Mouse (Mus musculus): ENCODE data around the gene Myo5c. TPM values are rescaled to one million over a fixed set of nuclear protein-coding genes. Genes with fewer than 3 reads are reported as not detected.
"Not testable (repeated sequence)": the region's sequence is repeated elsewhere in the genome, so short reads cannot be mapped to it uniquely, and the experiment has no call there.

Gene Myo5c
- total RNA-seq, 2 experiments from 2014 or later, result 0.29 to 0.80 TPM

DNA sequence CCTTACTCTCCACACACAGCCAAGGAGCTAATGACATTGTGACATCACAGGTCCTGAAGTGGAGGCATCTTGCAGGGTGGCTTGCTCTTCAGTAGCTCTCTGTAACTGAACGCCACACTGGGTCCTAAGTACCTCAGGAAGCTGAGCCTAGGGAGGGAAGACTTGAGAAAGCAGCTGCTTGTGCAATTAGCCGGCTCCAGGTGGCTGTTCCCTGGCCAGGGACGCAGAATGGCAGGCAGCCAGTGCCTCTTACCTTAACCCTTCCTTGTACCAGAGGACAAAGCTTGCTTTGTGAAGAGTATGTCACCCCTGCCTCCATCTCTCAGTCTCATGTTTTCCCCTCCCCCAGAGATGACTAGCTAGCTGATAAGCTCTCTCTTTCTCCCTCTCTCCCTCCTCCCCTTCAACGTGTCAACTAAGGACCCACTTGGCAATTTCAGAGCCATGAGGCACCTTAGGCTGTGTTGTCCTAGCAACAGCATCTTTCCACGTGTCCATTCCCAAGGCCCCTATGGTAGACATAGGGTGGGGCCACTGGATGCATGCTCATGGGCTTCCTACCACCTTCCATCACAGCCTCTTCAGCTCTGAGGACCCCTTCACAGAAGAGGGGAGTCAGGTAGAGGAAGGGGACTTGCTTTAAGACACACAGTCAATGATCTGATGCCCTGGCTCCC, 12.0 kb downstream of the Myo5c start:
- no peak for DNase-seq (ENCODE audit: low spot score in 2 of 2)

DNA sequence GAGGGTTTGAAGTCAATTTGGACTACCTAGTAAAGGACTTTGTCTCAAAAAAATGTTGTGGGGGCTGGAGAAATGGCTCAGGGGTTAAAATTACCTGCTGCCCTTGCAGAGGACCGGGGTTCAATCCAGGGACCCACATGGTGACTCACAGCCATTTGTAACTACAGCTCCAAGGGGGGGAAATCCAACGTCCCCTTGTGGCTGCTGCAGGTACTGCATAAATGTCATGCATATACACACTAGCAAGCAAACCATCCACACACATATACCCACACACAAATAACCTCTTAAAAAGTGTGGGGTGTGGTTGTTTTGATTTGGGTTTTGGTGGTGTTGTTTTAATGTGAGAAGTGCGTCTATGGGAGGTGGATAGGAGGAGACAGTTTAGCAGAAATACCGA, 12.7 kb downstream of the Myo5c start:
- DNase-seq (ENCODE audit: low spot score in 2 of 2), result no peak

DNA sequence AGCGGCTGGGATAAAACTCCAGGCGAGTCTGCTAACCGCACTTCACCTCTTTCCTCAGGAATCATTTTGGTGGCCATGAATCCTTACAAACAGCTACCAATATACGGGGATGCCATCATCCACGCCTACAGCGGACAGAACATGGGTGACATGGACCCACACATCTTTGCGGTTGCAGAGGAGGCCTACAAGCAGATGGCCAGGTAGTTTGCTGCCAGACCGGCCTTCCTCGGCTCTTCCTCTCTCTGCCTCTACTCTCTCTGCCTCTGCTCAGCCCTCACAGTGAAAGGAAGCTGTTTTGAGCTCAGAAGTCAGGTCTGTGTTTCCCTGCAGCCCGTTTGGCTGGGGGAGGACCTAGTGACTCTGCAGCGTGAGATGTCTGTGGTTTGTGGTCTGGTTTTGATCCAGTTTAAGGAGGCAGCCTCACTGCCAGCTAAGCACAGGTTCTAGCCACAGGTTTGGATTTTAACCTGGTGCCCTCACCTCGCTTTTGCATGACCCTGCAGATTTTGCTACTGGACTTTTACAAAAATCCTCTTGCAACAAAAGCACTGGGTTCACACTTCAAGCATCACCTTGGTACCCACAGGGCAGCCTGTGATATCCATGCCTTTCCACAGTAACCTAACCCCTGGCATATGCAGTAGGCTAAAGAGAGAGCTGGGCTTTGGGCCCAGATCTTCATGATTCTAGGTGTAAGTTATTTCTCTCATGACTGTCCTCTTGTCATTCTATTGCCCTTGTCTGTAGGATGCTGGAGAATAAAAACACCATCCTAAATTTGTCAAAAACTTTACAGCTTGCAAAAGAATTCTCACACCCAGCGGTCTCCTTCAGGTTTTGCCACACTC, 14.5 kb downstream of the Myo5c start:
- DNase-seq (ENCODE audit: low spot score in 2 of 2), result no peak

DNA sequence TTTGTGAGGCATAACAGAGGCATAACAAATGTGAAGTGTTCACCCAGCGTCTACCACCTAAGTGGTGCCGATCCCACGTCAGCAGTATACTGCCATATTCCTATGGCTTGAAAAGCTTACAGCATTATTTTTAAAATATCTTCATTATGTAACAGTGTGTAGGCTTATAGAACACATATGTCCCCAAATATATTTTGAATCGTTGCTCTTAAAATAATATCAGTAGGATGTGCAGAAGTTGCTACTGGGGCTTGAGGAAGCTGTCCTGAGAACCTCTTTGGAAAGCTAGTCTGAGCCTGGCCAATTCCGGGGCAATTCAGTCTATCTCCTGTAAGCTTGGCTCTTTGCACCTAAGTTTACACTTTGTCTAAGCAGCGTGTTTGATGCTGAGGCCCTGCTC, 16.1 kb downstream of the Myo5c start:
- no peak for DNase-seq (ENCODE audit: low spot score in 2 of 2)

DNA sequence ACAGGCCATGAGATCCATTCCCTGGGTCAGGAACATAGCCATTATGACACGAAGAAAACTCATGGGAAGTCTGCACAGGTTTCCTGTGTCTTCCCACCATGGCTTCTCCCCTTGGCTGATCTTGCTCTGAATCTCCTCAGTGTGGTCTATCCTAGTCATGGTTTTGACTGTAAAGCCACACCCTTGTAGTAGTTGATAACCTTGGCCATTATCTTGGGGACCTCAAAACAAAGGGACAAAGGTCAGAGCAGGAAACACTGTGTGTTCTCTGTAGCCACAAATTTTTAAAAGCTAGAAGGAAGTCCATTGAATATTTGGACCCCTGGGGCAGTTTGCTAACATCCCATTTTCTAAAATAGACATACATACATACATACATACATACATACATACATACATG, 16.5 kb downstream of the Myo5c start:
- no peak for DNase-seq (ENCODE audit: low spot score in 2 of 2)

DNA sequence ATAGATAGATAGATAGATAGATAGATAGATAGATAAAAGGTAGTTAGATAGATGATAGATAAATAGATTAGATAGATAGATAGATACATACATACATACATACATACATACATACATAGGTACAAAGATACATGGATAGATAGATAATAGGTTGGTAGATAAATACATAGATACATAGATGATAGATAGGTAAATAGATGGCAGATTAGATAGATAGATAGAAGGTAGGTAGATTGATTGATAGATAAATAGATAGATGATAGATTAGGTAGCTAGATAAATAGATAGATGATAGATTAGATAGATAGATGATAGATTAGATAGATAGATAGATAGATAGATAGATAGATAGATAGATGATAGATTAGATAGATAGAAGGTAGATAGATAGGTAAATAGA, 17.1 kb downstream of the Myo5c start:
- no peak for DNase-seq (ENCODE audit: low spot score in 2 of 2)

DNA sequence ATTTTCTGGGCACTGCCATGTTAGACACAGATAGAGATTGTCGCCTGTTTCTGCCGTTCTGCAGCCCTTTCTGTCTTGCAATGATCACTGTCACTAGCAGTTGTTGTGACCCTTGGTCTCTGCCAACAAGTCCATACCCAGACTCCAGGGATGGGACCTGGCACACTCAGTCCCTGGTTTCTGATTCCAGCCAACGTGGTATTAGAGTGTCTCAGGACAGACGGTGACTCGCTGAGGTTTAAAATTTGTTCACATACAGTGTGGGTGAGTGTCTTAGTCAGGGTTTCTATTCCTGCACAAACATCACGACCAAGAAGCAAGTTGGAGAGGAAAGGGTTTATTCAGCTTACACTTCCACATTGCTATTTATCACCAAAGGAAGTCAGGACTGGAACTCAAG, 21.3 kb downstream of the Myo5c start:
- DNase-seq (ENCODE audit: low spot score in 2 of 2), result not testable (repeated sequence)

DNA sequence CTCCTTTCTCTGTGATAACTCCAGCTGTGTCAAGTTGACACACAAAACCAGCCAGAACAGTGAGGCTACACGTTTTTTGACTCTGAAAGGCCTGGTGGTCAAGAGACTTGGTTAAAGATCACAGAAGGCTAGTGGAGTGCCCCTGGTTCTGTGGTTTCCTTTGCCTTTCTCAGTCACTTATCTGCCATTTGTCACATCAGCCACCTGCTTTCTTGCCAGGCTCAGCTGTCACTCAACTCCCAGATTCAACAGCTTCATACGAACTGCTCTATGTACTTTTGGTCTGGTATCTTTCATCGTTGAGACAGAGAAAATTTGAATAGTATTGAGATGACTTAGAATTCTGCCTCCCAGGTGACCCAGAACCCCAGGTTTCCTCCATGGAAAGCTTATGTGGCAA, 21.9 kb downstream of the Myo5c start:
- no peak for DNase-seq (ENCODE audit: low spot score in 2 of 2)

DNA sequence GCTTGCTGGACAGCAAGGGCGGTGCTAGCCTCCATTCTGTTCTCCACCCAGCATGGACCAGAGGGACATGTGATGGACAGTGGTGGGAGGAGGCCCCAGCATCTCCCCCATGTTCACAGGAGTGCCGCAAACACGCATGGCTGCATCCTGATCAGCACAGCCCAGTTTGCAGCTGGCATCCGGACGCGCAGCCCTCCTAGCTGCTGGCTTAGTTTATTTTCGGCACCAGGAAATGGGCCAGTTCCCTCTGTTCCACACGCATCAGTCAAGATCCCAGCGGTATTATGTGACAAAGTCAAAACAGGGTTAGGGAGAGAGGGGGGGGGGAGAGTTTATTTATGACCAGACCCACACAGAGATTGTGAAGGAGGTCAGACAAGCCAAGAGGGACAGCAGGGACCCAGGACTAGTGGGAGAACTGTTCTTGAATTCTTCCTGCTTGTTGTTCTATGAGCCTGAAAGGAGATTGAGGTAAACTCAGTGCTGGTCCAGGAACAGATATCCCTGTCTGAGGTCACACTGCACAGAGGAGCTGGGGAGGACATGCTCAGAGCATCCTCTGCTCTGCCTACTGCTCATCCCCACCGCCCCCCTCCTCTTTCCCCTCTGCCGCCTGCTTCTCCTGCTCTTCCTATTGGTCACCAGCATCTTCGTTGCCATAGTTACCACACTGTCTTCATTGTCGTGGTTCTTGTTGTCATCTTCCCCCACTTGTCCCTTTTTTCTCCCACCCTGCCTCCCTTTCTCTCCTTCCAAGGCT, 22.6 kb downstream of the Myo5c start:
- peak; percentile 21 to 46 for DNase-seq (ENCODE audit: low spot score in 2 of 2)

DNA sequence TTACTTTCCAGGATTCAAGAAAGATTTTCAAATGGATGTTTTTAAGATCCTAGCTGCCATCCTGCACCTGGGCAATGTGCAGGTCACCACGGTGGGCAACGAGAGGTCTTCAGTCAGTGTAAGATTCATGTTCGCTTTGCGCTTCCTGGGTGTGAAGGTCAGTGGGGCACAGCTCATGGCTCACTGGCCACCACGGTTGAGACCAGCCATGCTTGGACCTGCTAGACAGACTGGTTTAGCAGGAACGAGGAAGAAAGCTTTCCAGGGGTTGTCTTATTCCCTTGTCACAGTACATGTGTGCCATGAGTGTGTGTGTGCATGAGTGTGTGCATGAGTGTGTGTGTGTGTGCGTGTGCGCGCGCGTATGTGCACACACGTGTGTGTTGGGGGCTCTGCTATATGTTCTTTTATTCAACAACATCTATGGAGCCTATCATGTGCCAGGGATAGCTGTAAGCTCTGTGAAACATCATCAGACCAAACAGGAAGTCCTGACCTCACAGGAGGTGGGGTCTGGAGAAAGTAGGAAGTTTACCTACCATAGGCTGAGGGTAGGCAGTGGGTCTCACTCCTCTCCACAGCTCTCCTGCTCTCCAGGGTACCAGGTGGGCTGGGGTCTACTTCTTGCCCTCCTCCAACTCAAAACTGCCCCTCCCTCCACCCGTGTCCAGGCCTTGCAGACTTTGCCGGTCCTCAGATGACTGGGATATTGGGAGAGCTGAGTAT, 24.2 kb downstream of the Myo5c start:
- DNase-seq (ENCODE audit: low spot score in 2 of 2), result no peak

DNA sequence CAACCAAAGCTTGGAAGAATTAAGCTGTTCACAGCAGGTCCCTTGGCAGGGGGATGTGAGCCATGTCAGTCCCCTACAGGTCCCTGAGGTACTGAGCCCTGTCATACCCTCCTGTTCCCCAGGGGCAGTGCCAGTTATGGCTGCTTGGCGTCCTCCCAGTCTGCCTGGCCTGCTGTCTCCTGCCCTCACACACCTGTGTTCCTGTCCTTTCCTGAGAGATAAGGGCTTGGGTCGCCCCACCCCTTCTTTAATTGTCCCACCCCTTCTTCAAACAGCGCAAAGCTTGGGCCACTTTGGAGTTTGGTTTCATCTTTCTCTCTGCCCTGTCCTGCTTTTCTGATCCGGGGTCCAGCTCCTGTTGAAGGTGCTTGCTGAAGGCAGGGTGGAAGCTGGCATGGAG, 27.0 kb downstream of the Myo5c start:
- DNase-seq (ENCODE audit: low spot score in 2 of 2), result no peak

DNA sequence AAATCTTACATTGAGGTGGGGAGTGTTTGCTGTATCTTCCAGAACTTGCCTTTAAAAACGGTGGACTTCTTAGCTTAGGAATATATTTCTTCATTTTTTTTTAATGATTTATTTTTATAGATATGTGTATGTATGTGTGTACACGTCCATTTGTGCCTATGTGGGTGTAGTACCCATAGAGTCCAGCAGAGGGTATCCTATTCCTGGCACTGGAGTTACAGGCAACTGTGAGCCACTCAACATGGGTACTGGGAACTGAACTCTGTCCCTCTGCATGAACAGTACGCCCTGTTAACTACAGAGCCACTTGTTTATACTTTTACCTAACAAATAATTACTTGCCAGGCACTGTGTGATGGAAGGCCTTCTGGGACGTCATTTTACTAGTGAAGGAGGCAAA, 27.8 kb downstream of the Myo5c start:
- DNase-seq (ENCODE audit: low spot score in 2 of 2), result no peak

DNA sequence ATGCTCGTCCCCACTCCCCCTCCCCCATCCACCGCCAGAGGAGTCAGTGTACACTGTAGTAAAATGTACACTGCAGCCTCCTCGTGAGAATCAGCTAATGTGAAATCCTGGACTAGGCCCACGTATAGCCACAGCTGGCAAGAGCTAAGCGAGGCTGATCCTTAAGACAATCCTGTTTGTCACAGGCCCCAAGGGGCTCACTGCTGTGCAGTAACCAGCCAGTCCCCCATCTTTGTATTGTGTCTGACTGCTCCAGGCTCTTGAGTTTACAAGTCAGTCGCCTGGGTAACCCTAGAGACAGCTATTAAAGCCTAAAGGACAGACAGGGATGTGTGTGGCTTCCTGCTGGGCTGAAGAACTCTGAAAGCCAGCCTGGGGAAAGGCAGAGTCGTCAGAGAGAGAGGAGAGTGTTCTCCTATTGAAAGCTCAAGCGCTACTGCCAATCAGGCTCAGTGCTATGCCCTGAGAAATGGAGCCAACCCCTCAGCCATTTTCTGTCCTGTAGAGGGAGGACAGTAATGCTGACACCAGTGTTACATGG, 29.6 kb downstream of the Myo5c start:
- DNase-seq (ENCODE audit: low spot score in 2 of 2), result no peak

DNA sequence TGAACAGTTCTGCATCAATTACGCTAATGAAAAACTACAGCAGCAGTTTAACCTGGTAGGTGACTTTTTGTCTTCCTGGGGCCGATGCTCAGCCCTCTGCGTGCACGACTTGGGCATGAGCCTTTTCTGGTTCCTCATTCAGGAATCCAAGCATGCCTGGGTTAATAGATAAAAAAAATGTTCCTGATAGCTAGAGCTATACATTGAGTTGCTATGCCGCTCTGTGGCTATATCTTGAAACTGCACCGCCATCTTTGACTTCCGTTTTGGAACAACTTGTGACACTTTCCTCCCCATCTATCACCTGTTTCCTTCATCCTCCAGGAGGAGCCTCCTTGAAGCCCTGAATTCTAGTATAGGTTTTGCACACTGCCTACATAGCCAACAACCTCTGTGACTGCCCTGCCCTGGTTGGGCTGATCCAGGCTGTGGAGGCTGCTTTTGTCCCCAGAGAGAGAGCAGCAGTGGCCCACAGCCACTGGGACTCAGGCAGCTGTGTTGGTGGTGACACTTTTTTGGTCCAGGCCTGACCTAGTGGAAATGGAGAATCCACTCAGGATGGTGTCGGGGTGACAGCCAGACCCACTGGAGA, 30.5 kb downstream of the Myo5c start:
- no peak for DNase-seq (ENCODE audit: low spot score in 2 of 2)

DNA sequence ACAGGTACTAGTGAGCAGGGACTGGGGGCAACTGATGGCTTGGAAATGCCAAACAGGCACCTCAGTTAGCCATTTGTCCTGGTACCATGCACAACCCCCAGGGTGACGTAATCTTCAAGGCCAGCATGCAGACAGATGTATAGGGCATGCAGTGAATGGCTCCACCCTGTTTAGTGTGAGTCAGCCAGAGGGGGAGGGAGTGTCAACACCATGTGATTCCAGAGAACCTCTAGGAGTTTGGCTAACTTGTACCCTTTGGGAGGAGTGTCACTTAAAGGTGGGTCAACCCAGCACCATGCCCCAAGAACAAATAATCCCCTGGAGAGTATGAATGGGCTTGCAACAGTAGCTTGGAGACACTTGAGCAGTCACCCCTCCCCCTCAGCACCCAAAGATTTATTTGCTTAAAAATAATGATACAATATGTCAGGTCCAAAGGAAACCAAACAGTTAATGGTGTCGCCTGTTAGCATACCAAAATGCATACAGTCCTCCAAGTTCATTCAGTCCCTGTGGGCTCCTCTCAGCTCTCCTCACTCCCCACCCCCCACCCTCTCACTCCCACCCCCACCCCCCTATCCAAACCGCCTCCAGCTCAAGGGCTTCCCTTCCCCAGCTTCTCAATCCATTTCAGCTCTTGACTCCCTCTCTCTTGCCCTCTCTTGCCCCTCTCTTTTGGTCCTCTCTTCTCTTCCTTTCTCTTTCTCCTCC, 32.3 kb downstream of the Myo5c start:
- DNase-seq (ENCODE audit: low spot score in 2 of 2), result no peak

DNA sequence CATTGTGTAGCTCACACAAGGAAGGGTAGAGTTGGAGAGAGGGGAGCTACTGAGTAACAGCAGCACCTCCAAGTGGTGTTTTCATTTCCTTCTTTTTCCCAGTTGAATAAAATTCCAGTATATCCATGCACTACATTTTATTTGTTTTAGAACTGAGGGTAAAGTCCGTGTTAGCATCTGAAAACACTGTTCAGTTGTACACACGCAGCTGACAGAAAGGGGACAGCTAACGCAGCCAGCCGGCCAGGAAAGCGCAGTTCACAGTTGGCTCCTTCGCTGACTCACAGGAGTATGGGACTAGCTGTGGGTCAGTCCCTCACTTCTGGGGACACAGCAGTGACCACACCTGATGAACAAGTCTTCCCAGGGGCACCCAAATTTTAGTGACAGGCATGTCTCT, 35.3 kb downstream of the Myo5c start:
- no peak for DNase-seq (ENCODE audit: low spot score in 2 of 2)

DNA sequence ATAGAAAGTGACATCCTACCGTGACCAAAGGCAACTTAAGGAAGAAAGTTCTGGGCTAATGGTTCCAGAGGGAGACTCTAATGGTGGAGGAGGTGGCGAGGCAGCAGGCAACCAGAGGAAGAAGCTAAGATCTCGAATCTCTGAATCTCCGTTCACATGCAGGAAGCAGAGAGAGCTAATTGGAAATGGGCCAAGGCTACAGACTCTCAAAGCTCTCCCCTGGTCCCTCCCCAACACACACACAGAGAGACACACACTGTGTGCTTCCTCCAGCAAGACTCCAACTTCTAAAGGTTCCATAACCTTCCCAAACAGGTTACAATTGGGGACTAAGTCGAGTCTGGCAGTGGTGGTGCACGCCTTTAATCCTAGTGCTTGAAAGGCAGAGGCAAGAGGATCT, 38.6 kb downstream of the Myo5c start:
- DNase-seq (ENCODE audit: low spot score in 2 of 2), result no peak

DNA sequence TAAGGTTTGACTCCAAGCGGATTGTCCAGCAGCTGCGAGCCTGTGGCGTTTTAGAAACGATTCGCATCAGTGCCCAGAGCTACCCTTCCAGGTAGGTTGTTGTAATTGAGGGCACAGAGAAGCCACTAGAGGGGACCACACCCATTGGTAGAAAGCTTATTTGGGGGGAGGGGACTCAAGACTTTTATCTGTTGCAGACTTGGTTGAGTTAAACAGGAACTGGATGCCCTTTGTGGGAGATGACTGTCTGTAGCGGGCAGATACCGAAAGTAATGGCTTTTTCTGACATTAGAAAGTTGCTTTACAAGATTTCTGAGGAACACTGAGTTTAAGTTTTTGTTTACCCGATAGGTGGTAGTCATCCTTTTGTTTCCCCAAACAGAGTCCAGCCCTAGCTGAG, 39.7 kb downstream of the Myo5c start:
- no peak for DNase-seq (ENCODE audit: low spot score in 2 of 2)

DNA sequence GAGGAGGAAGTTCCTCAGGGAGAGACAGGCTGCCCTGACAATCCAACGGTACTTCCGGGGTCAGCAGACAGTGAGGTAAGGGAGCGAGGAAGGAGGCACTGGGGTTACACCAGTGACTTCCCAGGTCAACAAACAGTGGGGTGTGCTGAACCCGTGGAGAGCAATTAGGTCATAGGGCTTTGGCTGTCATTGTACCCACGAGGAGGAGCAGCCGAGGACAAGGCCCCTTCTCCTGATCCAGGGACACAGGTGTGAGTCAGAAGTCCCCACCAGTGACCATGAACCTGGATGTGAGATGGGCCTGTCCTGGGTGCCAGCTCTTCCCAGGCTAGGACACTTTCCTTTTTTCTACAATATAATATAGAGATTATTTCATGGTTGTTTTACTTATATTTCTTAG, 41.8 kb downstream of the Myo5c start:
- DNase-seq (ENCODE audit: low spot score in 2 of 2), result no peak

DNA sequence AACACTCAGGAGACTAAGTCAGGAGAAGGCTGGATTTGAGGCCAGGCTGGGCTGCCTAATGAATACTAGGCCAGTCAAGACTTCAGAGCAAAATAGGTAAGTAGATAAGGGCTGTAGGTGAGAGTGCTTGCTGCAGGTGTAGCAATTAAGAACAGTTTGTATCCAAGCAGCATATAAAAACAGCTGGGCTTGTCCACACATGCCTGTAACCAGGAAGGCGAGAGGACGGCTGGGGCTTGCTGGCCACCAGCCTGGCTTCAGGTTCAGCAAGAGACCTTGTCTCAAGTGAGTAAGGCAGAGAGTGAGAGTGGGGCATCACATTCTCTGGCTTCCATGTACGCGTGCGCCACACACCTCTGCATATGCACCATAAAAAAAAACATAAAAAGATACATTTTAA, 42.7 kb downstream of the Myo5c start:
- DNase-seq (ENCODE audit: low spot score in 2 of 2), result no peak
